Mouse (Mus musculus) forebrain, postnatal 0 days (tissue): ENCODE results near the gene Phactr2. TPM values are rescaled to one million over a fixed set of nuclear protein-coding genes. Genes with fewer than 3 reads are reported as not detected.

Experiments
- ATAC-seq: fragments of 200-750 bp; cut with Nextera tagmentation; 2 replicates; pipeline ENCODE4 v1.8.0; 2017; ENCODE audit warnings: mild to moderate bottlenecking, moderate library complexity
- DNase-seq: peaks from one replicate; pipeline ENCODE4 v3.0.0-alpha.2; 2015
- H3K27ac ChIP-seq: fragments of 300-500 bp; sonication (generic); 2 replicates; pipeline ENCODE4 v1.5.1; 2014; ENCODE audit warnings: low read depth, mild to moderate bottlenecking, antibody characterized with exemption, low read length, moderate library complexity, mixed read lengths
- H3K27me3 ChIP-seq: fragments of 300-500 bp; sonication (generic); 2 replicates; pipeline ENCODE4 v1.6.1; 2014; ENCODE audit warnings: mild to moderate bottlenecking, low read length, mixed read lengths; ENCODE audit not compliant: insufficient read depth
- H3K36me3 ChIP-seq: fragments of 300-500 bp; sonication (generic); 2 replicates; pipeline ENCODE4 v1.6.1; 2014; ENCODE audit warnings: mild to moderate bottlenecking, moderate library complexity; ENCODE audit not compliant: insufficient read depth
- H3K4me1 ChIP-seq: fragments of 300-500 bp; sonication (generic); 2 replicates; pipeline ENCODE4 v1.6.1; 2014; ENCODE audit warnings: antibody characterized with exemption; ENCODE audit not compliant: insufficient read depth
- H3K4me2 ChIP-seq: fragments of 300-500 bp; sonication (generic); 2 replicates; pipeline ENCODE4 v1.6.1; 2014; ENCODE audit warnings: low read depth, mild to moderate bottlenecking, moderate library complexity
- H3K4me3 ChIP-seq: fragments of 300-500 bp; sonication (generic); 2 replicates; pipeline ENCODE4 v1.5.1; 2014; ENCODE audit warnings: low read depth, low read length, mixed read lengths
- H3K9ac ChIP-seq: fragments of 300-500 bp; sonication (generic); 2 replicates; pipeline ENCODE4 v1.6.1; 2014; ENCODE audit warnings: mild to moderate bottlenecking
- H3K9me3 ChIP-seq: fragments of 300-500 bp; sonication (generic); 2 replicates; pipeline ENCODE4 v1.6.1; 2016; ENCODE audit warnings: low read length
- CTCF ChIP-seq: sonication (generic); IDR thresholded peaks from 2 replicates; pipeline ENCODE4 v1.5.1; 2016; ENCODE audit warnings: antibody characterized with exemption, control low read depth, low read depth
- WGBS: fragments of 180-500 bp; shearing (Covaris S2); extraction: QIAGEN DNeasy Blood & Tissue Kit; methylation state at CpG from one replicate; pipeline ENCODE4 v1.1.7; 2014; 5-methylcytosine and 5-hydroxymethylcytosine counted together
- polyA plus RNA-seq: library from polyadenylated mRNA; unstranded; fragments of >200 nt; fragmentation: Nextera tagmentation; extraction: Ambion mirVana; gene quantifications from 2 replicates; pipeline ENCODE4 v1.2.1, GENCODE M21; 2015
- total RNA-seq: library from RNA; depleted of rRNA; stranded (reverse); fragments of >200 nt; gene quantifications from 2 replicates; pipeline ENCODE4 v1.2.3, GENCODE M21; 2014

The Phactr2 gene
- total and polyA plus RNA-seq, 2 experiments from 2014 or later: 8.1 to 10.5 TPM

DNA sequence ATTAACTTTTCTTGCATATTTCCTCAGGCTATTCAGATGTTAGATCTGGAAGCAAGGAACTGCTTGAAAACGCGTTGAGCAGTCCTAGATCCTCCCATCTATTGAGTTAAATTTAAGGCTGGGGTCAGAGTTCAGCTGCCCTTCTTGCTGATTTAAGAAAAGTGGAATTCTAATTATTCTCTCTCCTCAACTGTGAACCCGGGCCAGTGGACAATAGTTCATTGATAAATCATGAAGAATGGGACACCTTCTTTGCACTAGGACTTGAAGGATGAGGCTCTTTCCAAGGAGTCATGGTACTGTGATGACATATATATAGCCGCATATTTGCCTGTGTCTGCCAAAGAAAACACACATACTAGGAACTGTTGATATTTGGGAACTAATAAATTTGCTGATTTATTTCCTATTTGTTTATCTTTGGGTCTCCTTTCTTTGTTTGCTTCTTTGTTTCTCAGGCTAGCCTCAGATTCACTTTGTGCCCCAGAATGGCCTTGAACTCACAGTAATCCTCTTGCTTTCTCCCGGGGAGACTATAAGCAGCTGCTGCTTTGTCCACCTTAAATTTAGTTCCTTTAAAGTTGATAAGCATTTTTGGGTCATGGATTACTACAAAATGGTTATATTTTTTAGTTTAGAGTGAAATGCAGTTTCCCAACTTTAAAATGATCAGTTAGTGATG is 127.5 kb downstream of the Phactr2 start:
- WGBS: 46% methylated on average over 5 of the region's 5 CpGs
- TF ChIP-seq CTCF: no peak
- H3K36me3 ChIP-seq: no peaks in the 10 kb centered on the region
- H3K27ac ChIP-seq: no peak overlapping the region
- H3K27me3 ChIP-seq: no peaks in the 10 kb centered on the region
- DNase-seq (no peak), ATAC-seq (no peak)
- H3K4me2 ChIP-seq: no peak overlapping the region
- H3K4me3 ChIP-seq: no peak overlapping the region
- no peak overlapping the region for H3K9ac ChIP-seq
- H3K9me3 ChIP-seq: no peaks in the 10 kb centered on the region
- no peaks in the 10 kb centered on the region for H3K4me1 ChIP-seq

DNA sequence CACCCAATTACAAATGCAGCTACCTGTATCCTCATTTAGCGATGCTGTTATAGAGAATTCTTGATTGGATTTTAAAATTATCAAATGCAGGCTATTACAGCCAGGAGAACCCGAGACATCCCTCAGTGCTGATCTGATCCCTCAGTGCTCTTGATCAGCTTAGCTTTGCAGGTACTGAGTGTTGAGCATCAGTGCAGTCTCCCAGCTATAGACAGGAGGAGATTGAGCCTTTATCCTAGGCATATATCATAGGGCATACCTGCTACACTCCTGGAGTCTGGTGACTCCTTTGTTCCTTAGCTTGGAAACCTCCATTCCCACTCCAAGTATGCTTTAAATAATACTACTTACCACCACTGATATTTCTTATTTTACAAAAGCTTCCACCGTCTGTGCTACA is 133.6 kb downstream of the Phactr2 start:
- no peak for ATAC-seq

DNA sequence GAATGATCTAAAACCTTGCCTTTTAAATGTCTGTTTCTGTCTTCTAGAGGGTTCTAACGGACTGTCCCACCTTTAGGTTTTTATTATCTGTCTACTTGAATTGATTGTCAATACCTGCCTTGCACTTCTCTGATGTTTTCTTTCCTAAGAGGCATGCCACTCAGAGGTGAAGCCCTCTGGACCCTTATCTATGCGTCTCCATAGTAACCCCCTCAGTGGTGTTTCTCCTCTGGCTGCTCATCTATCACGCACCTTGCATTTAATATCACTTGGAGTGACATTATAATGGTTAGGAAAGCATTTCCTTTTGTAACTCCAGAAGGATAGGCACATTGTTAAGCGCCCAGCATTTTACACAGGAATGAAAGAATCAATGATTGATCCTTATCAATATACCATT is 137.2 kb downstream of the Phactr2 start:
- H3K4me3 ChIP-seq: no peak overlapping the region
- no peak for DNase-seq
- no peaks in the 10 kb centered on the region for H3K27me3 ChIP-seq
- H3K36me3 ChIP-seq: no peaks in the 10 kb centered on the region
- 73% methylated on average over 4 of the region's 4 CpGs for WGBS
- ATAC-seq: no peak
- H3K4me2 ChIP-seq: no peak overlapping the region
- no peaks in the 10 kb centered on the region for H3K9me3 ChIP-seq
- H3K27ac ChIP-seq: no peak overlapping the region
- no peak for TF ChIP-seq CTCF
- H3K4me1 ChIP-seq: no peaks in the 10 kb centered on the region
- no peak overlapping the region for H3K9ac ChIP-seq

More for the DNA sequence above, 133.6 kb downstream of the Phactr2 start:
- Histone ChIP-seq H3K4me1 (no peaks in the 10 kb centered on the region), H3K4me2 (no peak overlapping the region), H3K27ac (no peak overlapping the region), H3K9ac (no peak overlapping the region), H3K27me3 (no peaks in the 10 kb centered on the region), H3K36me3 (no peaks in the 10 kb centered on the region), H3K9me3 (no peaks in the 10 kb centered on the region), H3K4me3 (no peak overlapping the region)
- no peak for TF ChIP-seq CTCF
- WGBS: 48% methylated on average over 3 of the region's 3 CpGs
- no peak for DNase-seq

DNA sequence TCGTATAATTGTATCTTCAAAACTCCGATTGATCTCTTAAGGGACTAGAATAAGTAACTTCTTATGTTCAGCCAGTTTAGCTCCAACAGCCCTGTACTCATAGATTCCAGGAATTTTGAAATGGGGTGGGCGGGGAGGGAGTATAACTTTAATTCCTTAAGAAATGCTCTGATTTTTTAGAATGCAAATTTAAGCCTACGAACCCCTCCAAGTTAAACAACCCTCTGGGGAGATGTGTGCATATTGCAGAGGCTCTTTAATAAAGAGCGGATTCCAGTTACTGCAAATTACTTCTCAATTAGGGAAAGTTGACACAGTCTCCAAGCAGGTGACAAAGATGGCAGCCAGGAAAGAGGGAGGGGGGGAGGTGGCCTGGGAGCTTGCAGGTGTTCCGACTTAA is 138.4 kb downstream of the Phactr2 start:
- Histone ChIP-seq H3K4me3 (no peak overlapping the region), H3K9ac (no peak overlapping the region), H3K36me3 (no peaks in the 10 kb centered on the region), H3K9me3 (no peaks in the 10 kb centered on the region), H3K27ac (no peak overlapping the region), H3K4me1 (no peaks in the 10 kb centered on the region), H3K4me2 (no peak overlapping the region), H3K27me3 (no peaks in the 10 kb centered on the region)
- TF ChIP-seq CTCF: no peak
- ATAC-seq (no peak), DNase-seq (no peak)
- WGBS: 36% methylated on average over 6 of the region's 6 CpGs

DNA sequence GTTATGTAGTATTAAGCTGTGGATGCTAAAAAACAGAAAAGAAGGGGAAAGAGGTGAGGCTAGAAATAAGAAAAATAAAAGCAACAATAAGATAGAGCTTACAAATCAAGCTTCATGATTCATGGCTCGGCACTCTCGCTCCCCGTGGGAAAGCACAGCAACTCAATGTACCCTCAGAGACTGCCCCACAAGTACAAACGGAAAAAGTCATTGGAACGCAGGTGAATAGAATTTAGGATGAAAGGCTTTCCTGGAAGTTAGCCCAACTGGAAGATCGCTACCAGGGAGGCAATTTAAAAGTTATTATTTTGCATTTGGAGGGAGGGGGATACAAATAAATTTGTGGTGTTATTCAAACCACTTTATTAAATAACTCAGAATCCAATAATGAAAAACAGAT is 138.9 kb downstream of the Phactr2 start:
- 34% methylated on average over 6 of the region's 6 CpGs for WGBS
- Histone ChIP-seq H3K4me1 (no peaks in the 10 kb centered on the region), H3K4me3 (no peak overlapping the region), H3K36me3 (no peaks in the 10 kb centered on the region), H3K27me3 (no peaks in the 10 kb centered on the region), H3K4me2 (no peak overlapping the region), H3K27ac (no peak overlapping the region), H3K9me3 (no peaks in the 10 kb centered on the region), H3K9ac (no peak overlapping the region)
- ATAC-seq: no peak
- no peak for DNase-seq
- no peak for TF ChIP-seq CTCF

DNA sequence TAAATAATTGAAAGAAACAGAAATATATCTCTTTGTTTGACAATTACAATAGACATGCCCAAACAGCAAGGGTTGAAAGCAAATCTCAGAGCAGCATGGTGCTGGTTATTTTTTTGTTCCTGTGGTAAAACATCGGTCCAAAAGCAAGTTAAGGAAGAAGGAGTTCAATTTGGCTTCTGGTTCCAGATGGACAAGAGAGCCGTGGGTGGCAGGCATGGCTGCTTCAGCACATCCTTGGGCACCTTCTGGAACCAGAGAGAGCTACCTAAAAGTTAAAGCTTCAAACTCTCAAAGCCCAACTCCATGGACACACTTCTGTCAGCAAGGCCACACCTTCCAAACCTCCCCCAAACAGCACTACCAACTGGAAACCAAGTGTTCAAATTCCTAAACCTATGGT is 140.4 kb downstream of the Phactr2 start:
- WGBS: 75% methylated on average over 2 of the region's 2 CpGs
- H3K4me3 ChIP-seq: no peak overlapping the region
- TF ChIP-seq CTCF: no peak
- no peaks in the 10 kb centered on the region for H3K9me3 ChIP-seq
- no peaks in the 10 kb centered on the region for H3K36me3 ChIP-seq
- no peaks in the 10 kb centered on the region for H3K27me3 ChIP-seq
- H3K4me1 ChIP-seq: no peaks in the 10 kb centered on the region
- H3K4me2 ChIP-seq: no peak overlapping the region
- no peak overlapping the region for H3K9ac ChIP-seq
- no peak for ATAC-seq
- no peak for DNase-seq
- no peak overlapping the region for H3K27ac ChIP-seq

DNA sequence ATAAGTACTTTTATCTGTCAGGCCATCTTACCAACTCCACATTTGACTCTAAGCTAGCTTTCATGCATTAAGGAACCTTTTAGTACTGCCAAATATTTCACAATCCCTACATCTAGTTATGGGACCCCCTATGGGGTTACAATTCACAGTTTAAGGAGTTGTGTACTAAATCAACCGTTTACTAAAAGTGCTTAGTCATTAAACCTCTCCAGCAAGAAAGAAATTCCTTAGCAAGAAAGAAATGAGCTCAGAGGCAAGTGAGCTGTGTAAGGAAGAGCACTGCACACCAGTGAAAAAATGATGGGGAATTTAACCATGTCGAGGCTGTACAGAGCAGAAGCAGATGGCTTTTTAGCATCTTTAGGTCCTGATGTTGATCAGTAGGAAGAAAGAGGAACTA is 141.2 kb downstream of the Phactr2 start:
- no peak for TF ChIP-seq CTCF
- no peak overlapping the region for H3K4me2 ChIP-seq
- ATAC-seq (no peak), DNase-seq (no peak)
- H3K9ac ChIP-seq: no peak overlapping the region
- 28% methylated on average over 2 of the region's 2 CpGs for WGBS
- H3K27ac ChIP-seq: no peak overlapping the region
- no peaks in the 10 kb centered on the region for H3K36me3 ChIP-seq
- no peak overlapping the region for H3K4me3 ChIP-seq
- no peaks in the 10 kb centered on the region for H3K4me1 ChIP-seq
- no peaks in the 10 kb centered on the region for H3K9me3 ChIP-seq
- H3K27me3 ChIP-seq: no peaks in the 10 kb centered on the region
